Mouse (Mus musculus) CH12.LX (cell line): Measurements from ENCODE around the gene Vav2.

Experiments
- BHLHE40 ChIP-seq: IDR thresholded peaks from 2 replicates; pipeline ENCODE4 v1.6.1; 2011; ENCODE audit warnings: mild to moderate bottlenecking, low read depth, low read length, improper control_type of control experiment
- CTCF ChIP-seq, 2 experiments: IDR thresholded peaks in 1 of 2; conservative IDR thresholded peaks in 1 of 2; 2 replicates each; pipeline ENCODE4 v1.5.1; 2011 to 2012; ENCODE audit warnings: low read depth in 2 of 2, low read length in 2 of 2, improper control_type of control experiment in 1 of 2, inconsistent platforms in 1 of 2, mild to moderate bottlenecking in 1 of 2, moderate library complexity in 1 of 2

DNA sequence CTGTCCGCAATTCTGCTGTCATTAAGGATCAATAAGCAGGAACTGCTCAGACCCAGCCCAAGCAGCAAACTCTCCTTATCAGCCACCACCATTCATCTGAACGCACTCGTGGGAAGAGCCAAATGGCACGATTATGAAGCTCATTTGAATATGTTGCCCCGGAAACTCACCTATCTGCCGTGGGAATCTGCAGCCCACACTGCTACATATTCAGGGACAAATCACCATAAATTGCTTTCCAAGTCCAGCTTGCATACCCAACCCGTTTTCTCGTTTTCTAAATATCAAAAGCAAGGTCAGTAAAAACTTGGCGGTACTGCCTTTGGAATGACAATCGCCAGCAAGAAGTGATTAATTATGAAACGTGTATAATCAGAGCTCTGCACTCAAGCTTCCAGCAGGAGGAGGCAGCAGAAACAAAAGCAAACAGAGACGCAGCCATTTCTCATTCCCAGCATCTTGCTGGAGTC is 82.8 kb downstream of the Vav2 start:
- TF ChIP-seq BHLHE40 (no peak), CTCF (conservative IDR thresholded peaks at IDR 0.05 in 1 of 2, IDR thresholded peaks at IDR 0.05 in 1 of 2; ENCODE audit: low read depth in 2 of 2, low read length in 2 of 2) (no peak)
